Mouse (Mus musculus) erythroblast, embryonic 14.5 days (primary cell): ENCODE measurements around the gene Fam219a.

Source experiments
- GATA1 ChIP-seq: IDR thresholded peaks from 2 replicates; pipeline ENCODE4 v1.6.1; 2012; ENCODE audit warnings: low read length, inconsistent platforms, mixed read lengths
- TAL1 ChIP-seq: IDR thresholded peaks from 3 replicates; pipeline ENCODE4 v1.6.1; 2012; ENCODE audit warnings: low read length, inconsistent platforms, mixed read lengths

DNA sequence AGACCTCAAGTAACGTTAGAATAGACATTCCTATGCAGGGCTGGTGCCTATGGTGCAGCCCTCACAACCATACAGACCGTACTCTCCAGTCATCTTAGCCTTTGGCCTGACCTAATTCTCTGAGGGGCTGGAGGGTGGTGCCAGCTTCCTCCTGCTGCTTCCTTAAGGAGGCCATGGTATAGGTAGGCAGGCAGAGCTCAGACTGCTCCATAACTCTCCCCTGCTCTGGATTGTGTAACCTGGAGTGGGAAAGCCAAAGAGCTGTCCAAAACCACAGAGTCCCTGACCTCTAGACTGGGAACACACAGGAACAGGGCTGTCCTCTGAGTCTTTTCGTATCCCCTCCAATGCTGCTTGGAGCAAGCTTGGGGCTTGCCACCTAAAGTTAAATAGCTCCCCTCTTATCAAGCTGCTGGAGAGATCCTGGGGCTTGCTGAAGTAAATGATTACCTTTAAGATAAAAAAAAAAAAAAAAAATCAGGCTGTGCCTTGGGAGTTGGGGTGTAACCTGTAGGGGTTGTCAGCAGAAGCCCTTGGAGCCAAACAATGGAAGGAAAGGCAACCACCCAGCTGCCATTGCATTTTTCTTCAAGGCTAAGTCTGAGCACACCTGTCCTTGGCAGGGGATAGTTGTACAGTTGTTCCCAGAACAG, 75.7 kb downstream of the Fam219a start:
- TF ChIP-seq GATA1 (no peak), TAL1 (no peak)
